Mouse (Mus musculus) heart, adult 2 months (tissue): ENCODE results near the gene Foxp1.

Source experiments
- CTCF ChIP-seq: fragments of 200-600 bp; IDR thresholded peaks from 2 replicates; pipeline ENCODE4 v1.8.1; 2022; ENCODE audit warnings: antibody characterized with exemption, mild to moderate bottlenecking, moderate library complexity
- POLR2A ChIP-seq: fragments of 200-500 bp; IDR thresholded peaks from 2 replicates; pipeline ENCODE4 v1.6.1; 2011; ENCODE audit warnings: mild to moderate bottlenecking, low read depth, low read length, control low read depth; ENCODE audit not compliant: insufficient read depth

DNA sequence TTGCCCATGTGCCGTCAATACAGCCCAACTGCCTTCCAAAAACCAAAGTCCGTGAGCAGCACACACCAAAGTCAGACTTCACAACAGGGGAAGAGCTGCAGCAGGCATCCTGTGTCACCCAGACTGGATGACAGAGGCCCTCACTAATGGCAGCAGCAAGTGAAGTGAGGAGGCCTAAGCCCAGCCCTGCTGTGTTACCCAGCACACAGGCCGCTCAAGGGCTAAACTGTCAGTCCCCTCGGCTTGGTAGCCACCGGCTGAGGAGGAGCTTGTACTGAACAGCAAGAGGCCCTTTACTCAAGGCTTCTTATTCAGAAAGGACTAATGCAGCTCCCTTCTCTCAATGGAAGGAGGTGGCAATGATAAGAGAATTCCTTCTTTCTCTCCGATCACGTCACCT is 336.0 kb downstream of the Foxp1 start:
- TF ChIP-seq CTCF, result no peak
- no peak for TF ChIP-seq POLR2A
